ENCODE assay signal across 7 mouse cellular contexts in genomic region chr6:52204050-52204752, GRCm38 (mm10). TPM values are rescaled to one million over a fixed set of nuclear protein-coding genes. Genes with fewer than 3 reads are reported as not detected.
DNase-seq lines count a peak whose midpoint lies in the region; ATAC-seq and TF ChIP-seq lines count a peak whose summit lies in the region.

TSS of gene Hoxa5 (minus strand) at chr6:52204587.

- DNase-seq in adrenal gland, postnatal 14 days = peak; percentile 95
- DNase-seq in embryonic facial prominence, embryonic 14.5 days (ENCODE audit: low spot score) = no peak
- peak; percentile 98 for DNase-seq in kidney, postnatal 0 days (ENCODE audit: low spot score)
- DNase-seq in lung, postnatal 25 days (ENCODE audit: low spot score) = peak; percentile 92
- peak; percentile 81 for DNase-seq in yolk sac, embryonic 10.5 days (ENCODE audit: low spot score)

- H3K4me2 ChIP-seq in embryonic facial prominence, embryonic 14.5 days (ENCODE audit: low read depth, low read length) = peak within 1 kb of the TSS; percentile 47
- peak within 1 kb of the TSS; percentile 67 for H3K4me2 ChIP-seq in heart, embryonic 13.5 days
- peak within 1 kb of the TSS; percentile 89 for H3K4me2 ChIP-seq in kidney, postnatal 0 days (ENCODE audit: low read length)

- H3K4me3 ChIP-seq in embryonic facial prominence, embryonic 14.5 days (ENCODE audit: low read depth, low read length) = peak within 1 kb of the TSS; percentile 34
- peak within 1 kb of the TSS; percentile 56 for H3K4me3 ChIP-seq in heart, embryonic 13.5 days
- peak within 1 kb of the TSS; percentile 59 for H3K4me3 ChIP-seq in kidney, postnatal 0 days (replicated peaks; ENCODE audit: low read depth, low read length)

- H3K9me3 ChIP-seq in embryonic facial prominence, embryonic 14.5 days (ENCODE audit: control insufficient read depth, low read length) = no peaks in the 10 kb centered on the region
- H3K9me3 ChIP-seq in heart, embryonic 13.5 days = no peaks in the 10 kb centered on the region
- H3K9me3 ChIP-seq in kidney, postnatal 0 days (replicated peaks; ENCODE audit: low read length) = no peaks in the 10 kb centered on the region

- WGBS in embryonic facial prominence, embryonic 14.5 days = under 1% methylated on average over 51 of the region's 65 CpGs
- under 1% methylated on average over 65 of the region's 65 CpGs for WGBS in heart, embryonic 13.5 days
- WGBS in kidney, postnatal 0 days = 3% methylated on average over 65 of the region's 65 CpGs

- no peak for ATAC-seq in embryonic facial prominence, embryonic 14.5 days (ENCODE audit: low read depth)
- no peak for ATAC-seq in heart, embryonic 13.5 days (ENCODE audit: extremely low read depth, insufficient number of reproducible peaks, low FRiP score, low TSS enrichment)
- ATAC-seq in kidney, postnatal 0 days (replicated peaks; ENCODE audit: low FRiP score, low read depth) = peak; percentile 74
- no peak for ATAC-seq in activated CD4-positive, CD25-positive, alpha-beta regulatory T cell, adult 4 months

- H3K36me3 ChIP-seq in embryonic facial prominence, embryonic 14.5 days (ENCODE audit: control insufficient read depth, insufficient read depth, low read length) = no peaks in the 10 kb centered on the region
- H3K36me3 ChIP-seq in heart, embryonic 13.5 days = no peaks in the 10 kb centered on the region
- 0 out of 2 replicates have a peak, but pooled peaks cover 7% of the 10 kb centered on the region for H3K36me3 ChIP-seq in kidney, postnatal 0 days (ENCODE audit: insufficient read depth, low read length)

- no peak within 1 kb of the TSS for H3K27ac ChIP-seq in embryonic facial prominence, embryonic 14.5 days (replicated peaks; ENCODE audit: low read depth, low read length)
- H3K27ac ChIP-seq in heart, embryonic 13.5 days (replicated peaks) = peak within 1 kb of the TSS; percentile 13; the same call in 1 of the 2 replicates
- H3K27ac ChIP-seq in kidney, postnatal 0 days = peak within 1 kb of the TSS; percentile 74

- peak; percentile 89 for TF ChIP-seq CTCF in kidney, postnatal 0 days (IDR thresholded peaks at IDR 0.05; ENCODE audit: low read depth)

- H3K4me1 ChIP-seq in embryonic facial prominence, embryonic 14.5 days (ENCODE audit: control insufficient read depth, insufficient read depth, low read length) = 0 out of 2 replicates have a peak, but pooled peaks cover 4% of the 10 kb centered on the region
- peaks cover 27% of the 10 kb centered on the region for H3K4me1 ChIP-seq in heart, embryonic 13.5 days
- peaks cover 32% of the 10 kb centered on the region for H3K4me1 ChIP-seq in kidney, postnatal 0 days (replicated peaks; ENCODE audit: insufficient read depth, low read length)

- H3K9ac ChIP-seq in embryonic facial prominence, embryonic 14.5 days (ENCODE audit: low read depth, low read length) = peak within 1 kb of the TSS; percentile 31; the same call in 1 of the 2 replicates
- peak within 1 kb of the TSS; percentile 80 for H3K9ac ChIP-seq in heart, embryonic 13.5 days
- peak within 1 kb of the TSS; percentile 76 for H3K9ac ChIP-seq in kidney, postnatal 0 days (ENCODE audit: low read depth, low read length)

- peaks cover 100% of the 10 kb centered on the region for H3K27me3 ChIP-seq in embryonic facial prominence, embryonic 14.5 days (replicated peaks; ENCODE audit: control insufficient read depth, insufficient read depth, low read length)
- H3K27me3 ChIP-seq in heart, embryonic 13.5 days (replicated peaks) = peaks cover 100% of the 10 kb centered on the region
- H3K27me3 ChIP-seq in kidney, postnatal 0 days (ENCODE audit: insufficient read depth, low read length) = no peaks in the 10 kb centered on the region

RNA-seq across cellular contexts. Expression of gene Hoxa5, which starts in this region (rescaled TPM):
- total RNA-seq in adrenal gland, postnatal 14 days (2021) = 25.8 and 26.3 TPM in 2 replicates
- polyA plus RNA-seq in embryonic facial prominence, embryonic 14.5 days (2014; fragmentation: Nextera tagmentation; extraction: Ambion mirVana) = 2.4 and 3.3 TPM in 2 replicates
- polyA plus RNA-seq in heart, embryonic 13.5 days (2015; fragmentation: Nextera tagmentation; extraction: Ambion mirVana) = 3.6 and 5.9 TPM in 2 replicates
- 9.7 and 10.4 TPM in 2 replicates for polyA plus RNA-seq in kidney, postnatal 0 days (2015; fragmentation: Nextera tagmentation; extraction: Ambion mirVana)
- not detected for polyA plus RNA-seq in activated CD4-positive, CD25-positive, alpha-beta regulatory T cell, adult 4 months (2017; shearing (Covaris generic))
